Mouse (Mus musculus): ENCODE results near the gene Erich4. TPM values are rescaled to one million over a fixed set of nuclear protein-coding genes. Genes with fewer than 3 reads are reported as not detected.
"Not testable (repeated sequence)": the region's sequence is repeated elsewhere in the genome, so short reads cannot be mapped to it uniquely, and the experiment has no call there.

Erich4 gene
- polyA plus RNA-seq, 1 experiment from 2014 or later: not detected

DNA sequence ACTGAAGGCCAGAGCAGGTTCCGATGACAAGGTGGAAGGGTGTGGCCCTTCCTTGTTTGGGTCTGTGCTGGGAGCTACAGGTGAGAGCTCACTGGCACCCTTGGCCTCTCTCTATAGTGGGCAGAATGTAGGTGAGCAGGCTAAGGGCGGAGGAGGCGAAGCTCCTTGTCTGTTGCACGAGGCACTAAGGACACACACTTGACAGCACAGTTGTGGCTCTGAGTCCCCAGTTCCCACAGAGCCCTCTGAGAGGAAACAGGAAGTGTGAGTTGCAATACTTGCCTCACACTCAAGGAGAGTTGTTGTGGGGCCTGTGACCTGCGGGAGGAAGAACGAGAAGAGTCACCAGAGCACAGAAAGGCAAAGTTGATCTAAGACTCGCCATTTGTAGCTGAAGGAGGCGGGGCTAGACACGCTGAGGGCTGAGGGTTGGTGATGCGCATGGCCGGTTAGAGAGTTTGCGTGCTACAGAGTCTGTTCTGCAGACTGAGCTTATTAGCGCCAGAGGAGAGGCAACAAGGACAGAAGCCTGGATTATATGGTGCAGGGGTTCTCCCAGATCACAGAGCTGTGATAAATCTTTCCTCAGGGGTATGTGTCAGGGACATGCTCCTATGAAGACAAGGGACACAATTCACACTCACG lies 38.8 kb downstream of the Erich4 start:
- not testable (repeated sequence) for H3K4me1 ChIP-seq (ENCODE audit: control insufficient read depth, insufficient read depth, low read length); DNase-seq (ENCODE audit: low spot score)

DNA sequence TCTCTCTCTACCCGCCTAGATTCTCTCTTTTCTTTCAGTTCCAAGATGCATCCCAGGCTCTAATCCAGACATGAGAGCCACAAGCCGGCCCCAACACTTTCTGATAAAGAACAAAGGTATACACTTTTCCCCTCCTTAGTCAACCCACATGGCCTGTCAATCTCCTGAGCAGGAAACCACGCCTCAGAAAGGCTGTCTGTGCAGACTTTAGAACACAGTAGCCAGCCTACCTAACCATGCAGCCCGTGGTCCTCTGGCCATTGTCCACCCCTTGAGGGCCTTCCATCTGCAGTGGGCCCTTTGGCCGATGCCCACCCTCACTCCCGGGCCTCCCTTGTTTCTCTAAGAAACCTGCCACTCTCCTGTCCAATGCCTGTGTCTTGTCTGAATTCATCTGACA lies 39.4 kb downstream of the Erich4 start:
- 50% methylated on average over 6 of the region's 6 CpGs for WGBS
- not testable (repeated sequence) for H3K4me3 ChIP-seq (ENCODE audit: low read depth, low read length); H3K4me2 ChIP-seq (ENCODE audit: low read depth); H3K27me3 ChIP-seq (ENCODE audit: control insufficient read depth, insufficient read depth, low read length); DNase-seq (ENCODE audit: low spot score); H3K36me3 ChIP-seq (ENCODE audit: control insufficient read depth, insufficient read depth, low read length); H3K9ac ChIP-seq (ENCODE audit: low read length); H3K9me3 ChIP-seq (ENCODE audit: control insufficient read depth, low read length); ATAC-seq (ENCODE audit: insufficient read depth, low FRiP score, low TSS enrichment); H3K4me1 ChIP-seq (ENCODE audit: control insufficient read depth, insufficient read depth, low read length); H3K27ac ChIP-seq (ENCODE audit: low read depth, low read length)

More for the DNA sequence above, 38.8 kb downstream of the Erich4 start:
- WGBS: 80% methylated on average over 12 of the region's 14 CpGs
- not testable (repeated sequence) for H3K9me3 ChIP-seq (ENCODE audit: control insufficient read depth, low read length); H3K27me3 ChIP-seq (ENCODE audit: control insufficient read depth, insufficient read depth, low read length); ATAC-seq (ENCODE audit: insufficient read depth, low FRiP score, low TSS enrichment); H3K4me2 ChIP-seq (ENCODE audit: low read depth); H3K9ac ChIP-seq (ENCODE audit: low read length); H3K36me3 ChIP-seq (ENCODE audit: control insufficient read depth, insufficient read depth, low read length); H3K27ac ChIP-seq (ENCODE audit: low read depth, low read length); H3K4me3 ChIP-seq (ENCODE audit: low read depth, low read length)

DNA sequence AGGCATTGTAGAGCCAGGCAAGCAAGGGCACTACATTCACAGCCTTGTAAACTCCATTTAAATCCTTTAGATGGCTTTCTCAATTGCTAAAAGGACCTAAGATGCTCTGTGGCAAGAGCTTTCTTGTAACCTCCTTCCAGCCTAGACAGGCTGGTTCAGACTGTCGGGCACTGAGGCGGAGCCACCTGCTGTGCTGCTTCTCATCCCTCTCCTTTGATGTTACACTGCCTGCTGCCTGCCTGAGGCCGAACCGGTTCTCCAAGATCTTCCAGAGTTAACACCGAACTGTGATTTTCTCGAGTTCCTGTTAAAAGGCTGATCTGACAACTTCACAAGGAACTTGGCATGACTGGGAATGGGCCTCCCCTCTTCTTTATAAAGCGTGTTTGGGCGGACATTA lies 39.8 kb downstream of the Erich4 start:
- Histone ChIP-seq H3K4me2 (ENCODE audit: low read depth) (no peak overlapping the region), H3K27ac (ENCODE audit: low read depth, low read length) (no peak overlapping the region), H3K4me3 (ENCODE audit: low read depth, low read length) (no peak overlapping the region), H3K9ac (ENCODE audit: low read length) (no peak overlapping the region), H3K9me3 (ENCODE audit: control insufficient read depth, low read length) (no peaks in the 10 kb centered on the region), H3K27me3 (ENCODE audit: control insufficient read depth, insufficient read depth, low read length) (no peaks in the 10 kb centered on the region), H3K4me1 (ENCODE audit: control insufficient read depth, insufficient read depth, low read length) (no peaks in the 10 kb centered on the region; the same call in 1 of the 2 replicates), H3K36me3 (ENCODE audit: control insufficient read depth, insufficient read depth, low read length) (no peaks in the 10 kb centered on the region)
- DNase-seq (ENCODE audit: low spot score) (no peak), ATAC-seq (ENCODE audit: insufficient read depth, low FRiP score, low TSS enrichment) (no peak)
- 7% methylated on average over 8 of the region's 8 CpGs for WGBS

DNA sequence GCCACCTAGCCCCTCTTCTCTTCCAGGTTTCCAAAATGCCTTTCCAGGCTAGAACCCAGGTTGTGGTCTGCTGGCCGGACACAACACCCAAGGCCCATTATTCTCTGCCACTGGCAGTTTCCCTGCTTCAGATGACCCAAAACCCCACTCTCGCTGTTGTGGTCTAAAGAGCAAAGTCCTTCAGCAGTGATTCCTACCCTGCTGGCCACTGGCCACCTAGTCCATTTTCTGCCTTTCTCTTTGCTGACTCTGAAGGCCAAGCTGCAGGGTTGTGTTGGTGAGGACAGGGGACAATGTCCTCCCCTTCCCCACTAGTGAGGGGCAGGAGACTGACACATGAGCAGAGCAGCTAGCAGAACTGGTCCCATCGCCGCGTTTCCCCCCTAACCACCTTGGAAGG lies 40.6 kb downstream of the Erich4 start:
- no peak for ATAC-seq (ENCODE audit: insufficient read depth, low FRiP score, low TSS enrichment)

DNA sequence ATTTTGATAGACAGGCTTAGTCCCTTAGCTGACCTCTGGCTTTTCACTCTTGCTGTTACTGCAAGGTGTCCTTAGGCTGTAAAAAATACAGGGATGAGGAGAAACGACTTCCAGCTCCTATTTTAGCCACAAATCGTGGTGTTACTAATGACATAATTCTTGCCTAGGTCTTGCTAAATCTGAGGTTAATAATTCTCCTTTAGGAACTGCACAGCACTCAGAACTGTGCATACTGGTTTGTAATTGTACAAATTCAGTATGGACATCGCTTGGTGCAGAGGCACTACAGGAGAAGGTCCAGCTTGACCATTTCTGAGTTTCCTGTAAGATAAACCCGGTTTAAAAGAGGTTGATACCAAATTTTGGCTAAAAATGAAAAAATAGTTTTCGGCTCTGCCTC lies 41.9 kb downstream of the Erich4 start:
- 82% methylated on average over 5 of the region's 5 CpGs for WGBS
- ATAC-seq (ENCODE audit: insufficient read depth, low FRiP score, low TSS enrichment): not testable (repeated sequence)

More for the DNA sequence above, 40.6 kb downstream of the Erich4 start:
- Histone ChIP-seq H3K9me3 (ENCODE audit: control insufficient read depth, low read length) (no peaks in the 10 kb centered on the region), H3K4me1 (ENCODE audit: control insufficient read depth, insufficient read depth, low read length) (no peaks in the 10 kb centered on the region; the same call in 1 of the 2 replicates), H3K9ac (ENCODE audit: low read length) (no peak overlapping the region), H3K4me2 (ENCODE audit: low read depth) (no peak overlapping the region), H3K4me3 (ENCODE audit: low read depth, low read length) (no peak overlapping the region), H3K36me3 (ENCODE audit: control insufficient read depth, insufficient read depth, low read length) (no peaks in the 10 kb centered on the region), H3K27me3 (ENCODE audit: control insufficient read depth, insufficient read depth, low read length) (no peaks in the 10 kb centered on the region), H3K27ac (ENCODE audit: low read depth, low read length) (no peak overlapping the region)
- no peak for DNase-seq (ENCODE audit: low spot score)
- 72% methylated on average over 5 of the region's 5 CpGs for WGBS

DNA sequence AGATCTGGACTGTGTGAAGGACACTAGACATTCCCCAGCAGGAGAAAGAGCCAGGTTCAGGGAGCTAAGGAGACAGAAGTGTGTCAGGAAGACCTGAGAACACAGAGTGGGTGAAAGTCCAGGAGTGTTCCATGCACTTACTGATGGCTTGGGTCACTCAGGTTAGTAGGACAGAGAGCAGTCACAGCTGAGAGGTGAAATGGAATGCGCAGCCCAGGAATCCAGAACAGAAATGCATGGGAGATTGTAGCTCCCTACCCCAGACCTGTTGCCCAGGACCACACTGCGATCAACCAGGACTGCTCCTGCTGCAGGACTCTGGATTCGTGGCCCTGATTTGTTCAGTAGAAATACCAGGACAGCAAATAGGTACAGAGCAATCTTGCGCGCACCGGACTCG lies 47.0 kb downstream of the Erich4 start:
- Histone ChIP-seq H3K9me3 (ENCODE audit: control insufficient read depth, low read length) (no peaks in the 10 kb centered on the region), H3K36me3 (ENCODE audit: control insufficient read depth, insufficient read depth, low read length) (no peaks in the 10 kb centered on the region), H3K27ac (ENCODE audit: low read depth, low read length) (no peak overlapping the region), H3K4me1 (ENCODE audit: control insufficient read depth, insufficient read depth, low read length) (no peaks in the 10 kb centered on the region), H3K4me2 (ENCODE audit: low read depth) (no peak overlapping the region), H3K4me3 (ENCODE audit: low read depth, low read length) (no peak overlapping the region), H3K27me3 (ENCODE audit: control insufficient read depth, insufficient read depth, low read length) (no peaks in the 10 kb centered on the region), H3K9ac (ENCODE audit: low read length) (no peak overlapping the region)
- ATAC-seq (ENCODE audit: insufficient read depth, low FRiP score, low TSS enrichment) (no peak), DNase-seq (ENCODE audit: low spot score) (no peak)
- WGBS: 99% methylated on average over 7 of the region's 7 CpGs

More for the DNA sequence above, 41.9 kb downstream of the Erich4 start:
- H3K9me3 ChIP-seq (ENCODE audit: control insufficient read depth, low read length); DNase-seq (ENCODE audit: low spot score); H3K9ac ChIP-seq (ENCODE audit: low read length); H3K27me3 ChIP-seq (ENCODE audit: control insufficient read depth, insufficient read depth, low read length); H3K4me1 ChIP-seq (ENCODE audit: control insufficient read depth, insufficient read depth, low read length); H3K27ac ChIP-seq (ENCODE audit: low read depth, low read length); H3K4me3 ChIP-seq (ENCODE audit: low read depth, low read length); H3K36me3 ChIP-seq (ENCODE audit: control insufficient read depth, insufficient read depth, low read length); H3K4me2 ChIP-seq (ENCODE audit: low read depth): not testable (repeated sequence)

Other genes with a start within 250 kb of the Erich4 start
- not detected in 2 replicates for gene Cnfn, start 246.2 kb downstream of the Erich4 start, polyA plus RNA-seq (2014; fragmentation: Nextera tagmentation; extraction: Ambion mirVana)
- 2.5 and 3.9 TPM in 2 replicates for gene Lipe, start 217.2 kb downstream of the Erich4 start, polyA plus RNA-seq (2014; fragmentation: Nextera tagmentation; extraction: Ambion mirVana)
- 0.34 TPM in 1 of 2 replicates, not detected in the other for gene Cxcl17, start 203.0 kb downstream of the Erich4 start, polyA plus RNA-seq (2014; fragmentation: Nextera tagmentation; extraction: Ambion mirVana)
- 1.0 and 1.2 TPM in 2 replicates for gene Ceacam1, start 138.3 kb downstream of the Erich4 start, polyA plus RNA-seq (2014; fragmentation: Nextera tagmentation; extraction: Ambion mirVana)
- not detected in 2 replicates for gene Ceacam2, start 76.0 kb downstream of the Erich4 start, polyA plus RNA-seq (2014; fragmentation: Nextera tagmentation; extraction: Ambion mirVana)
- gene Dmac2, start 3.5 kb upstream of the Erich4 start, polyA plus RNA-seq (2014; fragmentation: Nextera tagmentation; extraction: Ambion mirVana): 22.4 and 23.2 TPM in 2 replicates
- gene B3gnt8, start 10.8 kb upstream of the Erich4 start, polyA plus RNA-seq (2014; fragmentation: Nextera tagmentation; extraction: Ambion mirVana): 0.88 and 1.7 TPM in 2 replicates
- 38.2 and 43.2 TPM in 2 replicates for gene Bckdha, start 43.1 kb upstream of the Erich4 start, polyA plus RNA-seq (2014; fragmentation: Nextera tagmentation; extraction: Ambion mirVana)
- 49.8 and 54.4 TPM in 2 replicates for gene Exosc5, start 43.3 kb upstream of the Erich4 start, polyA plus RNA-seq (2014; fragmentation: Nextera tagmentation; extraction: Ambion mirVana)
- 1.6 and 1.7 TPM in 2 replicates for gene Tmem91, start 59.3 kb upstream of the Erich4 start, polyA plus RNA-seq (2014; fragmentation: Nextera tagmentation; extraction: Ambion mirVana)
- gene B9d2, start 64.9 kb upstream of the Erich4 start, polyA plus RNA-seq (2014; fragmentation: Nextera tagmentation; extraction: Ambion mirVana): 33.4 and 37.2 TPM in 2 replicates
- 1.2 and 1.6 TPM in 2 replicates for gene Tgfb1, start 71.1 kb upstream of the Erich4 start, polyA plus RNA-seq (2014; fragmentation: Nextera tagmentation; extraction: Ambion mirVana)
- gene Ccdc97, start 103.2 kb upstream of the Erich4 start, polyA plus RNA-seq (2014; fragmentation: Nextera tagmentation; extraction: Ambion mirVana): 35.7 and 39.5 TPM in 2 replicates
- 70.2 and 74.4 TPM in 2 replicates for gene Hnrnpul1, start 138.9 kb upstream of the Erich4 start, polyA plus RNA-seq (2014; fragmentation: Nextera tagmentation; extraction: Ambion mirVana)
- gene Axl, start 172.8 kb upstream of the Erich4 start, polyA plus RNA-seq (2014; fragmentation: Nextera tagmentation; extraction: Ambion mirVana): 29.9 and 33.7 TPM in 2 replicates
- 3.2 and 3.3 TPM in 2 replicates for gene Cyp2s1, start 201.0 kb upstream of the Erich4 start, polyA plus RNA-seq (2014; fragmentation: Nextera tagmentation; extraction: Ambion mirVana)

All from neural tube, embryonic 11.5 days (tissue).